Mouse (Mus musculus): ENCODE measurements around the gene Gm10320. TPM values are rescaled to one million over a fixed set of nuclear protein-coding genes. Genes with fewer than 3 reads are reported as not detected.

Gene Gm10320
- polyA plus RNA-seq, 1 experiment, result 0.69 TPM

DNA sequence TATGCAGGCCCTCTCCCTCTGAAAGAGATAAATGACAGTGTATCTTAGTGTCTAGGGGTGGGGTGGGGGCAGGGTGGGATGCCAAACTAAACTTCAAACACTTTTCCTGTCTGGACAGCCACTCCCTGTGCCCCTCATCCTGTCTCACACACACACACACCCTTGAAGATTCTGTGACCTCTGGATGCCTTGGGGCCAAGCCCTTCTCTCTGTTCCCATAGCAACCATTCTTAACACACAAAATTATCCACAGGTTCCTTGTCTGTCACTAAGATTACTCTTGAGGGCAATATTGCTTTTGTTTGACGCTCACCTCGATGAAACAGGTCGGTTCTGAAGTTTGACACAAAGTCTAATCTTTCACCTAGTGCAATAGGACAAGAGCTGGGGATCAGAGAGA is 39.5 kb upstream of the Gm10320 start:
- no peak overlapping the region for H3K4me3 ChIP-seq (ENCODE audit: insufficient read depth, low read length)
- TF ChIP-seq CTCF (IDR thresholded peaks at IDR 0.05; ENCODE audit: extremely low read depth, insufficient read depth, low read length), result no peak
- TF ChIP-seq POLR2A (IDR thresholded peaks at IDR 0.05; ENCODE audit: extremely low read depth, insufficient read depth, low read length), result no peak
- no peak overlapping the region for H3K27ac ChIP-seq (ENCODE audit: insufficient read depth, low read length)
- H3K4me1 ChIP-seq (ENCODE audit: control insufficient read depth, insufficient read depth, low read length), result no peaks in the 10 kb centered on the region

DNA sequence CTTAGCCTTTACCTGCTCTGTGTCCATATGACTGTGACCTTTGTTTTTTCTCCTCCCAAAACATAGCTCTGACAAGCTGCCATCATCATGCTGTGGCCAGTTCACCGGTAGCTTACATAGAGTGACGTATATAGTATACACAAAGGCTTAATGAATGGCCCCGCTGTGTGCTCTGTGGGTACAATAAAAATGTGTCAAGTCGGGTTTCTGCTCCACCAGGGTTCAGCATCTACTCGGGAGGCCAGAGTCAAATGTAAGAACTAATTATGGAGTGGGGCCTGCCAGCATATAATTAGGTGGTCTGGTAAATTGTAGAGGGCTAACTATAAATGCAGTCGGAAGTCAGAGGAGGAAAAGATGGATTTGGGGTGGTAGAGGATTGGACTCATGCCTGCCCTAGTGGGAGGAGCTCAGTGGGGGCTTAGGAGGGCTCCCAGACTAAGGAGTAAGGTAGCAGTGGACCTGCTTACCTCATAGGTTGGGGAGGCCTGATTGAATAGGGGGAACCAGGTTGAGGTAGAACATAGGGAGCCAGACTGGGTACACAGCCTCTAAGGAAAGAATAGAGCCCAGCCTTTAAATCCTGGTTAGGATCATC is 32.0 kb upstream of the Gm10320 start:
- no peak overlapping the region for H3K27ac ChIP-seq (ENCODE audit: insufficient read depth, low read length)
- no peaks in the 10 kb centered on the region for H3K4me1 ChIP-seq (ENCODE audit: control insufficient read depth, insufficient read depth, low read length)
- H3K4me3 ChIP-seq (ENCODE audit: insufficient read depth, low read length), result no peak overlapping the region
- no peak for TF ChIP-seq CTCF (IDR thresholded peaks at IDR 0.05; ENCODE audit: extremely low read depth, insufficient read depth, low read length)

DNA sequence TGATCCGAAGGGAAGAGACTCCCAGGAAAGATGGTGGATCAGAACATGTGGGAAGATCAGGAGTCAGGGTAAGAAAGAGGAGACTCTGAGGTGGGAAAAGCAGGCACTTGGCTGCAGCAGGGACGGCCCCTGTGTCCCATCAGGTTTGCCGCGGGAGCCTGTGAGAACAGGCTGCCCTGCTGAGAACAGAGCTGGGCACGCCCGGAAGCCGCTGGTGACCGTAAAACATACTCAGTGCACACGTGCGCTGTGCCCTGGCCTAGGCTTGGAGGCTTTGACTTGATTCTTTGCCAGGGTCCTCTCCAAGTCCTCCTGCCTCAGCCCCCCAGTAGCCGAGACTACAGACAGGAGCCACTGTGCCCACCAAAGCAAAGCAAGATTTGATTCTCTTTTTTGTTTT is 26.5 kb upstream of the Gm10320 start:
- H3K4me1 ChIP-seq (ENCODE audit: control insufficient read depth, insufficient read depth, low read length), result no peaks in the 10 kb centered on the region
- H3K27ac ChIP-seq (ENCODE audit: insufficient read depth, low read length), result no peak overlapping the region
- no peak overlapping the region for H3K4me3 ChIP-seq (ENCODE audit: insufficient read depth, low read length)
- TF ChIP-seq CTCF (IDR thresholded peaks at IDR 0.05; ENCODE audit: extremely low read depth, insufficient read depth, low read length) (no peak), POLR2A (IDR thresholded peaks at IDR 0.05; ENCODE audit: extremely low read depth, insufficient read depth, low read length) (no peak)

DNA sequence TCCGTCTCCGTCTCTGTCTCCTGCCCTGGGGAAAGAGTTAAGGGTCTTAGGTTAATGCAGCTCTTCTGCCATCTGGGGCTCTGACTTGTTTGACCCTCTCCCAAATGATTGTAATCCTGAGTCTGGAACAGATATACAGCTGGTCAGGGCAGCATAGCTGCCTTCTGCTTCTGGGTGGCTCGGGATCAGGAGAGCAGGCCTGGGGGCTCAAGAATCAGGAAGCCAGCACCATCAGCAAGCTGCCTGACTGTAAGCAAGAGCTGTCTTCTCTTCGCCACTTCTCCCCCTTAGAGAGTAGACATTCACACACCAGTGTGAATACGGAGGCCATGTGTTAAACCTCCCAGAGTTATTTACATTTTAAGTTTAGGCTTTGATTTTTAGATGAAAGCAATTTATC is 25.9 kb upstream of the Gm10320 start:
- Histone ChIP-seq H3K4me3 (ENCODE audit: insufficient read depth, low read length) (no peak overlapping the region), H3K4me1 (ENCODE audit: control insufficient read depth, insufficient read depth, low read length) (no peaks in the 10 kb centered on the region), H3K27ac (ENCODE audit: insufficient read depth, low read length) (no peak overlapping the region)
- TF ChIP-seq CTCF (IDR thresholded peaks at IDR 0.05; ENCODE audit: extremely low read depth, insufficient read depth, low read length) (no peak), POLR2A (IDR thresholded peaks at IDR 0.05; ENCODE audit: extremely low read depth, insufficient read depth, low read length) (no peak)

DNA sequence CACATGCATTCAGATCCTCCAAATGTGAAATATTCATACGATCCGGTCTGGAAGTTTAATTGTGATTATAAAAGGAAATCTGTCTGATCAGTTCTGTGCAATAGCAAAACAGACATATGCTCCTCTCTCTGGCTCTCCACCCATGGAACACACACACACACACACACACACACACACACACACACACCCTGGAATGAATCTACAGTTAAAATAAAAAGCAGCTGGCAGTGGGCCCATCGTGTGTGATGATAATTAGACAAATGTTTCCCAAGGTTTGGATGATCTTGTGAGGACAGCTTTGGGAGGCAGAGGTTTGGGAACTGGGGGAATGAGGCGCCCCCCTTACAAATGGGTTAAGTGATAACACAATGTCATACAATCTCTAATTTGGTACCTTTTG is 25.2 kb upstream of the Gm10320 start:
- Histone ChIP-seq H3K4me1 (ENCODE audit: control insufficient read depth, insufficient read depth, low read length) (no peaks in the 10 kb centered on the region), H3K4me3 (ENCODE audit: insufficient read depth, low read length) (no peak overlapping the region), H3K27ac (ENCODE audit: insufficient read depth, low read length) (no peak overlapping the region)
- no peak for TF ChIP-seq POLR2A (IDR thresholded peaks at IDR 0.05; ENCODE audit: extremely low read depth, insufficient read depth, low read length)
- TF ChIP-seq CTCF (IDR thresholded peaks at IDR 0.05; ENCODE audit: extremely low read depth, insufficient read depth, low read length), result no peak

DNA sequence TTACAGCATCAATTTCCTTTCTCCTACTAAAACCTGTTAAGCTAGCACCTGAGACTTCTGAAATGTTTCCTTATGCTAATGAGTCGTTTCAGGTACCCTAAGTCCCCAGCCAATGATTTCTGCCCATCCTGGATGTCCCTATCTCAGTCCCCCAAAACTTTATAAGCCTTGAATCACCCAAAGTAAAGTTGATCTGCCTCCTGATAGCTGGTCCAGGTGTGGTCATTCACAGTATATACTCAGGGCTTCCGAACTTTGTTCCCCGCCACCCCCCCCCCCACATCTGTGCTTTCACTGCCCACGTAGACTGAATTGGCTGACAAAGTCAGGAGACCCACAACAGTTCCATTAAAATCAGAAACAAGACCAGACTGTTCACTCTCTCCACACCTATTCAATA is 20.3 kb upstream of the Gm10320 start:
- H3K27ac ChIP-seq (ENCODE audit: insufficient read depth, low read length), result no peak overlapping the region
- no peak overlapping the region for H3K4me3 ChIP-seq (ENCODE audit: insufficient read depth, low read length)
- H3K4me1 ChIP-seq (ENCODE audit: control insufficient read depth, insufficient read depth, low read length), result no peaks in the 10 kb centered on the region
- TF ChIP-seq CTCF (IDR thresholded peaks at IDR 0.05; ENCODE audit: extremely low read depth, insufficient read depth, low read length) (no peak), POLR2A (IDR thresholded peaks at IDR 0.05; ENCODE audit: extremely low read depth, insufficient read depth, low read length) (no peak)

DNA sequence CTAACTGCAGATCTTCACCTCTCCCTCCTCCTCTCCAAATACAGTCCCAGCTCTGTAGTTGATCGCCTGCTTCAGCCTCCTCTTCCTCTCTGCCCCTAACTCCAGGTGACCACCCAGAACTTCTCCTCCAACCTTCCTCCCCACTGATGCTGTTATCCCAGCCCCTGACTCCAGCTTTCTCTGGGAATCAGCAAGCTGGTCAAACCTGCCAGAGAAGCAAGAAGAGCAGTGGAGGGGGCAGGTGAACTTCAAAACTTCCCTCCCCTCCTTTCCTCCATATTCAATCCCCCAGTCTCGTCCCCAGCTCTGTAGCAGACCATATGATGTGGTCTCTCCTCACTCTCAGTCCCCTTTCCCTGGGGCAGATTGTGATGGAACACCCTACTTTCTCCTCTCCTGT is 15.9 kb upstream of the Gm10320 start:
- no peak overlapping the region for H3K27ac ChIP-seq (ENCODE audit: insufficient read depth, low read length)
- H3K4me1 ChIP-seq (ENCODE audit: control insufficient read depth, insufficient read depth, low read length), result no peaks in the 10 kb centered on the region
- TF ChIP-seq POLR2A (IDR thresholded peaks at IDR 0.05; ENCODE audit: extremely low read depth, insufficient read depth, low read length) (no peak), CTCF (IDR thresholded peaks at IDR 0.05; ENCODE audit: extremely low read depth, insufficient read depth, low read length) (no peak)
- H3K4me3 ChIP-seq (ENCODE audit: insufficient read depth, low read length), result no peak overlapping the region

DNA sequence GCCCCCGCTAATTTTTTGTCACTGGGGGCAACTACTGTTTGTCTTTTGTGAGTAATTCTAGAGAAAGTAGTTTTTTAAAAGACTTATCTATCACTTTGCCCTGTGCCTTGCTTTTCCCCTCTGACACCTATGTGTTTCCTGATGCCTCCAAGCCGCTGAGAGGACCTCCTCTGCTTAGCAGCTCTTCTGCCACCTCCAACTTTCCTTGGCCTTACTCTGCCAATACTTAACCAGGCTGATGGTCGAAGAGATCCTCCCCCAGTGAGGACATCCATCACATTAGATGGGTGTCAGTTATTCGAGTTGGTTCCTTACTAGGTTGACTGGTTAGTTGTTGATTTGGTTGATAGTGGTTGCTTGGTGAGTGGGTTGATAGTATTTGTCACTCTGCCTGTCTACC is 14.7 kb upstream of the Gm10320 start:
- Histone ChIP-seq H3K4me1 (ENCODE audit: control insufficient read depth, insufficient read depth, low read length) (no peaks in the 10 kb centered on the region), H3K4me3 (ENCODE audit: insufficient read depth, low read length) (no peak overlapping the region), H3K27ac (ENCODE audit: insufficient read depth, low read length) (no peak overlapping the region)
- TF ChIP-seq CTCF (IDR thresholded peaks at IDR 0.05; ENCODE audit: extremely low read depth, insufficient read depth, low read length), result no peak
- no peak for TF ChIP-seq POLR2A (IDR thresholded peaks at IDR 0.05; ENCODE audit: extremely low read depth, insufficient read depth, low read length)

DNA sequence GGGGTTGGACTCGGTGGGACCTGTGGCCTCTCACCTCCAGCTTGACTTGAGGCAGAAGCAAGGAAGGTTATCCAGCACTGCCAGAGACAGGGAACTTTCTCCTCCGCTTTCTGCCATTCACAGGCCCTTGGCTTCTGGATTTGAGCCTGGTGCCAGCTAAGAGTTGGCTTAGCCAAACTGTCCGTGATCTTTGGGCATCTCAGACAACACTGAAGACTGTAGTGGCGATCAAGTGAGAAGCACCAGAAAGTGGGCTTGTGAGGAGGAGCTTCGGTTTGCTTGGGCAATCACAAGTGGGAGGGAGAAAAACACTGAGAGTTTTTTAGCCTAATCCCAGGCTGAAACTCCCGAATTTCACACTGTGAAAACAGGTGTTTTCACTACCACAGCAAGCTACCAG is 14.2 kb upstream of the Gm10320 start:
- Histone ChIP-seq H3K4me1 (ENCODE audit: control insufficient read depth, insufficient read depth, low read length) (no peaks in the 10 kb centered on the region), H3K27ac (ENCODE audit: insufficient read depth, low read length) (no peak overlapping the region), H3K4me3 (ENCODE audit: insufficient read depth, low read length) (no peak overlapping the region)
- TF ChIP-seq CTCF (IDR thresholded peaks at IDR 0.05; ENCODE audit: extremely low read depth, insufficient read depth, low read length) (no peak), POLR2A (IDR thresholded peaks at IDR 0.05; ENCODE audit: extremely low read depth, insufficient read depth, low read length) (no peak)

DNA sequence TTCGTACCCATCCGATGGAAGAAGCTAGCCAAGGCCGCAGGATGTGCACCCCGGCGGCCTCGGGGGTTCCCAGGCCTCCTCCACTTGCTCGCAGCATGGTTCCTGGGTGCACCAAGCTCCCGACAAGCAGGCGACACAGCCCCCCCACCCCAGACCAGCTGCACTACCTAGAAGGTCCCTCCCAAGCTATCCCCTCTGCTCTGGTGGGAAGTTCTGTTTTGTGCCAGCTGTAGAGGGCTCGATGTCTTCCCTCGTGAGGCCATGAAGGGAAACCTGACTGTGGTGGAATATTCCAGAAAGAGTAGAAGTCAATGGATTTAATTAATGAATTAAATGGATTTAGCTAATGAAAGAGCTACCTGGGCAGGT is 13.7 kb upstream of the Gm10320 start:
- Histone ChIP-seq H3K27ac (ENCODE audit: insufficient read depth, low read length) (no peak overlapping the region), H3K4me1 (ENCODE audit: control insufficient read depth, insufficient read depth, low read length) (no peaks in the 10 kb centered on the region), H3K4me3 (ENCODE audit: insufficient read depth, low read length) (no peak overlapping the region)
- no peak for TF ChIP-seq CTCF (IDR thresholded peaks at IDR 0.05; ENCODE audit: extremely low read depth, insufficient read depth, low read length)
- no peak for TF ChIP-seq POLR2A (IDR thresholded peaks at IDR 0.05; ENCODE audit: extremely low read depth, insufficient read depth, low read length)

Data from cortical plate, adult 2 months (tissue).